Mouse (Mus musculus): Measurements from ENCODE around the gene Slc17a6.
"Not testable (repeated sequence)": the region's sequence is repeated elsewhere in the genome, so short reads cannot be mapped to it uniquely, and the experiment has no call there.

Slc17a6 gene

GRCm38 (mm10) chr7:51693539-51694217, 71.9 kb downstream of the Slc17a6 start:
- no peak for DNase-seq (ENCODE audit: low read depth, low spot score)

GRCm38 (mm10) chr7:51694452-51694851, 72.6 kb downstream of the Slc17a6 start:
- DNase-seq (ENCODE audit: low read depth, low spot score): no peak

GRCm38 (mm10) chr7:51709508-51709907, 87.7 kb downstream of the Slc17a6 start:
- no peak for DNase-seq (ENCODE audit: low read depth, low spot score)

- DNase-seq (ENCODE audit: low read depth, low spot score): not testable (repeated sequence)
Measured at GRCm38 (mm10) chr7:51710346-51710745, 88.5 kb downstream of the Slc17a6 start.

- no peak for DNase-seq (ENCODE audit: low read depth, low spot score)
Measured at GRCm38 (mm10) chr7:51715771-51716170, 94.0 kb downstream of the Slc17a6 start.
